Mouse (Mus musculus): ENCODE measurements around the gene Srms.

Srms gene

GRCm38 (mm10) chr2:181166469-181166868 is 46.5 kb downstream of the Srms start:
- no peak for DNase-seq (ENCODE audit: low spot score)

GRCm38 (mm10) chr2:181160821-181161220 is 52.2 kb downstream of the Srms start:
- no peak for DNase-seq (ENCODE audit: low spot score)

- no peak for DNase-seq (ENCODE audit: low spot score)
These were observed 53.2 kb downstream of the Srms start for GRCm38 (mm10) chr2:181159771-181160170.

- DNase-seq (ENCODE audit: low spot score), result no peak
These were observed 53.9 kb downstream of the Srms start for GRCm38 (mm10) chr2:181159091-181159514.

- no peak for DNase-seq (ENCODE audit: low spot score)
These were observed 54.5 kb downstream of the Srms start for GRCm38 (mm10) chr2:181158471-181158870.

GRCm38 (mm10) chr2:181157716-181158302 is 55.2 kb downstream of the Srms start:
- no peak for DNase-seq (ENCODE audit: low spot score)

DNA sequence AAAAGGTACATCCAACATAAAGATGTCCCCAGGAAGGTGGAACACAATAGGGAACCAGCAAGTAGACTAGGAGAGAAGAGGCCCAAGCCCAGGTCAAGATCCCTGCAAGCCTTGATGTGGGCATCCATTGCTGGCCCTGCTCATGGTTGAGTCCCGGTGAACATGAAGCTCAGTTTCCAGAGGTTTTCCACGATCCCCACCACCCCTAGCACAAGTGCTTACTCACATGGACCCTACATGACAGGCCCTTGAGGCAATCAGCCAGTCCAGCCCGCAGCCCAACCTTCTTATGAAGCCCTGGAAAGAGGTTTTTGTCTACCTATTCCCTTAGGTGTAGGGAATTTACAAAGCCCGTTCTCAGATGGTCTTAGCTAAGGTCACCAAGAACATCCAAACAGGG is 55.8 kb downstream of the Srms start:
- no peak for DNase-seq (ENCODE audit: low spot score)

- DNase-seq (ENCODE audit: low spot score), result no peak
These were observed 56.5 kb downstream of the Srms start, which contains the start of gene Eef1a2 for GRCm38 (mm10) chr2:181156248-181157121. TSS of gene Eef1a2 (minus strand) at chr2:181157014.

DNA sequence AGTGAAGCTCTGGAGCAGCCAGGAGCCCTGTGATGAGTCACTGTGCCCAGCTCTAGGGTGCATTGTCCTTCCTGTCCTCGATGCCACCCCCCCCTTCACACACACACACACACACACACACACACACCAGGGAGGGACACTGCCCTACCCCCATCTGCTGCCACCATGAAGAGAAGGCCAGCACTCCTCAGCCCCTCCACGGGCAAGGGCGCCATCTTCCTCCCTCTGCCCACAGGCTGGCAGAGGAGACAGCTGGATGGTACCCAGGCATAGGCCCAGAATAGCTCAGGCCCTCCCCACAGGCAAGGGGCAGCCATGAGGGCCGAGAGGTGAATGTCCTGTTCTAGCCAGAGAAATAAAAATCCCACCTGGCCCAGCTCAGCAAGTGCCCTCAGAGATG is 57.2 kb downstream of the Srms start:
- no peak for DNase-seq (ENCODE audit: low spot score)
